Mouse (Mus musculus) layer of hippocampus, postnatal 36 days (tissue): Measurements from ENCODE around the gene Adar. TPM values are rescaled to one million over a fixed set of nuclear protein-coding genes. Genes with fewer than 3 reads are reported as not detected.
"Not testable (repeated sequence)": the region's sequence is repeated elsewhere in the genome, so short reads cannot be mapped to it uniquely, and the experiment has no call there.

ENCODE experiments used
- DNase-seq, 2 experiments: peaks; one replicate each; pipeline ENCODE4 v3.0.0; 2022
- total RNA-seq, 2 experiments: library from RNA; stranded (reverse); gene quantifications; 2 replicates each; pipeline ENCODE4 v1.2.3; 2021

Adar gene
- total RNA-seq, 2 experiments from 2014 or later, result 119 to 122 TPM

- DNase-seq, result no peak
Observed at GRCm38 (mm10) chr3:89798518-89798917, 83.7 kb downstream of the Adar start.

- no peak for DNase-seq
Observed at GRCm38 (mm10) chr3:89799476-89799875, 84.7 kb downstream of the Adar start.

- not testable (repeated sequence) for DNase-seq
Observed at GRCm38 (mm10) chr3:89800078-89800477, 85.3 kb downstream of the Adar start.

- no peak for DNase-seq
Observed at GRCm38 (mm10) chr3:89800774-89801506, 86.1 kb downstream of the Adar start.

DNA sequence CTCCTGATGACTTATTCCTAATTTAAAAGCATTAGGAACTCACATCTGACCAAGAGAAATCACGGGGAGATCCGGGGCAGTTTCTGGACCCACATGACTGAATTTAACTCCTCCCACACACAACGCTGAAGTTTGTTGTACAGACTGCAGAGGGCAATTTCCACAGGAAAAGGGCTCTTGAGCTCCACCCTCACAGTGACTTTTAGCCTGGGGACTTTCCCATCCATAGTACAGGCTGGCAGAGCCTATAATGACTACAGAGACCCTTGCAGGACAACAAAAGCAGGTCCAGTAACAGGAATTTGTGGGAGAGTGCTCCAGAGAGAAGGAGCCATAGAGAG lies 86.7 kb downstream of the Adar start:
- no peak for DNase-seq

DNA sequence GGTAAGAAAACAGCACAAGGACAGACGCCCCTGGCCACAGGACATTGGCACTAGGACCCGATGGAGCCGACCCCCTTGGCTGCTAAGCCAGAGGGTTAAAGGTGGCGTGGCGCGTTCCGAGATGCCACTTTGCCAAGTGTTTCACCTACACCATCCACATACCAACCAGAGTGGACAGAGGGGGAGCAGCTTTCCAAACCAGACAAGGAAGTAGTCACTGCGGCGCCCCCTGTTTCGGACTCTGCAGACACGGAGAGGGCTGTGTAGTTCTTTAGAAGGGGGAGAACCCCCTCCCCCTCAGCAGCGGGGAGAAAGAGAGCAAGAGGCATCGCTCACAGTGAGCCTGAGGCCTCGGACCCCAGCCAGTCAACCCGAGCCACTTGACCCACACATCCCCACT lies 88.1 kb downstream of the Adar start:
- DNase-seq, result no peak

Other genes with a start within 250 kb of the Adar start
- gene Kcnn3, start 194.9 kb upstream of the Adar start, total RNA-seq, result 10 to 100 TPM; 24.4 to 29.0 TPM
- gene Chrnb2, start 49.6 kb downstream of the Adar start, total RNA-seq, result 10 to 100 TPM; 29.6 to 30.2 TPM
- gene Ube2q1, start 58.6 kb downstream of the Adar start, total RNA-seq, result 10 to 100 TPM; 92.1 to 96.4 TPM
- 1 to 10 TPM; 2.4 to 2.9 TPM for gene She, start 116.3 kb downstream of the Adar start, total RNA-seq
- gene Il6ra, start 198.2 kb downstream of the Adar start, total RNA-seq, result 1 to 10 TPM; 6.3 to 7.7 TPM
- 10 to 100 TPM; 82.7 to 86.9 TPM for gene Atp8b2, start 248.5 kb downstream of the Adar start, total RNA-seq